Mouse (Mus musculus) embryo, embryonic 9.5 days (tissue): ENCODE measurements around the gene Guk1.

Source experiments
- DNase-seq: peaks from one replicate; pipeline ENCODE4 v3.0.0-alpha.2; 2017; ENCODE audit errors: extremely low spot score

The Guk1 gene

DNA sequence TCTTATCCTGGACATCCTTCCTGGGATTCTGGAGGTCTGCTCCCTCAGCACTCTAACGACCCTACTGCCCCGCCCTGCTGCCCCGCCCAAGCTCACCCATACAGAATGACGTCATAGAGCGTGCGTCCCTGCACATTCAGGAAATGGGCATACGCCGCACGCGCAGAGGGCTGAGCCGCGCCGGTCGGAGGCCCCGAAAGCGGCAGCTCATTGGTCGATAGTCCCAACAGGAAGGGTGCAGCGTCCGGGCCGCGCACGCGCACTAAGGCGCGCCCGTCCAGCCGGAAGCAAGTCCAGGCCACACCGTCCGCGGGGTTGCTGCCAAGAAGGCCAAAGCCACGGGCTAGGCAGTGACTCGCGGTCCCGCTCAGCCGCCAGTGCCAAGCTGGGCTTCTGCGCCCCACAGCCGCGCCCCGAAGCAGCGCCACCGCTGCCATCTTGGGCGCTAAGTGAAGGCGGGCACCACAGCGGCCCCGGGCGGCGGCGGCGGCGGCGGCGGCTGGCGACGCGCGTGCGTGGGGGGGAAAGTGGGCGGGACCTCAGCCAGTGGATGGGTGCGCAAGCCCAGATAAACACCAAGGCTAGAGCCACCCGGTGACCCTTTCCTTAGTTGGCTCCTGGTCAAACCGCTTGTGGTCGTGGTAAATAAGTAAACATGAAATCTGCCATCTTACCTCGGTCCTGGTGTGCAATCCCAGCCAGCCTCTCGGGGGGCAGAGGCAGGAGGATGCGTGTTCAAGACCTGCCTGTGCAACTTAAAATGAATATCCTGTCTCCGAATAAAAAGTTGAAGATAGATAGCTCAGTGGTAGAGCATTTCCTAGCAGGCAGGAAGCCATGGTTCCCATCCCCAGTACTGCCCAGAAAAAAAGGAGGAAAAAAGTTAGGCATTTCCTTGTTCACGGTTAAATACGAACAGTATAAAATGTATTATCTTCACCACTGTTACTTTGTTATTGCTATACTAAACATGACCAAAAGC lies 28.5 kb downstream of the Guk1 start, which contains the start of gene Iba57:
Gene Iba57 (minus strand): TSS at position 485 of the 982 bp plus-strand sequence.
- DNase-seq: peak; percentile 95

DNA sequence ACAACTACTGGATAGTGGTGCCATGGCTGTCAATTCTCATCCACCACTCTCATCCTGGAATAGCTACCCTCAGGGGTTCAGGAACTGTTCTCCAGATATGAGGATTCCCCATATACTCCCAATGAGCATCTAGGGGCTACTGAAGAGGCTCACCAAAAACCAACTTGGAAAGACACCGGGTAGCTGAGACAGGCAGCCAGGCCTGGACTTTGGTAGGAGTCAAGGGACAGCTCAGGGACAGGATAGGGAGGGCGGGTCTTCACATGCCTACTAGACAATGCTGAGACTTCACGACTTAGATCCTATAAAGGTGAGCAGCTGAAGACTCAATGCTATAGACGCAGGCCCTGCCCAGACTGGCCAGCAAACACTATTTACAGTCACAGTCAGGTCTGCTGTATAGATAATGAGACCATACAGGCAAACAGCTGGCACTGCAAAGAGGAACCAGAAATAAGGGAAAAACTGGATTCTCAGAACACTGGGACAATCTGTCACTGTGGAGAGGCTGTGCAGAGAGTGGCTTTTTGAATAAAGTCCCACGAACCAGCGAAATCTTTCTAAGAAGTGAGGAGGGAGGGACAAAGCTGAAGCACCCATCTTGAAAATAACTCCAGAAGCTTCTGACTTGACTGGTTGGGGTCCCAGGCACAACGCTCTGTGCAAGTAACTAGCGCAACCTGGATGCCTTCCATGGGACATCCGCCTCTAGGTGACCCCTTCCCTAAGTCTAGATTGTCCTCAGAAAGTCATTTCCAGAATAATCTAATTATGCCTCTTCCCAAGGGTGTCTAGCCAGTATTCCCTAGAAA lies 29.4 kb downstream of the Guk1 start:
- DNase-seq: no peak

DNA sequence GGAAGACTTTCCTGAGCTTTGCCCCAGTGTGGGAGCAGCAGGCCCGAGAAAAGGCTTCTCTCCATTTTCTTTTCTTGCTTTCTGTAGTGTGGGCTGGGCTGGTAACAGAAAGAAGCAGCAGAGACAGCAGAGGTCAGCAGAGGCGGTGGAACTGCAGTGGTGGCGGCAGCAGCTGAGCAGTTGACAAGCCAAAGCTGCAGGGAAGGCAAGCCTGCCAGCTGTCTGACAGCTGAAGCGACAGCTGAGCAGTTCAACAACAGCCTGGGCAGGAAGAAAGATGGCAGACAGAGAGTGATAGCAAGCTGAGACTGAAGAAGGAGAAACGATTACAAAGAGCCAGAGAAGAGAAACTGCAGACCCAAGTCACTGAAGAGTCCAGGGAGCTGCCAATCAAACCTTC lies 30.6 kb downstream of the Guk1 start:
- no peak for DNase-seq

DNA sequence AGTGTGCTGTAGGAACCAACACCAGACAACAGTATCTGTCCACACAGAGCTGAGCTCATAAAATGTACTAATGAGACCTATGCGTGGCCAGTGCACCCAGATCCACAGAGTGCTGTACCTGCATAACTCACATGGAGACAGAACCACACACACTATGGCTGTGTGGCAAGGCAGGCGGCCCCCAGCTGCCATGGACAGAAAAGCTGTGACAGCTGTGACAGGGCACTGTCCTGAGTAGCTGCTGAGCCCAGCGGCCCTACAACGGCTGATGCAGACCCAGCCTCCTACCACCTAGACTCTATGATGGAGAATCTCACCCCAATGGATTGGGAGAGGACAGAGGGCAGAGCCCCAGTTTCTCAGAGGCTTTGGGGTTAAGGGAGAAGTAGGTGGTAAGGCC lies 32.5 kb downstream of the Guk1 start:
- DNase-seq: no peak

DNA sequence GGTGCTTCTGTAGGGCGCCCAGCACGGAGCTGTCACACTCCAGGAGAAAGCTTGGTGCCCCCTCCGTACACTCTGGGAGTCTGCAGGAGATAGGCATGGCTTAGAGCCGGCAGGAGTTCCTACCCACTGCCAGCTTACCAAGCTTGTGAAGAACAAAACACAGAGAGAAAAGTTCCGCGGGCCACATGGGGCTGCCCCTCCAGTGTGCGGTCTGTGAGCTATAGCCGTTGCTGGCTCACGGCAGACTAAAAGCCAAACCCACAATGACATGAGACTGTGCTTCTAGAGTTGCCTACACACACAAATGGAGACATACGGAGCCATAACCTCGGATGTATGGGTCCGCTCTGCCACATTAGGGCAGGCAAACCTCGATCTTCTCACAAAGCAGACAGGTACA lies 32.9 kb downstream of the Guk1 start:
- no peak for DNase-seq

DNA sequence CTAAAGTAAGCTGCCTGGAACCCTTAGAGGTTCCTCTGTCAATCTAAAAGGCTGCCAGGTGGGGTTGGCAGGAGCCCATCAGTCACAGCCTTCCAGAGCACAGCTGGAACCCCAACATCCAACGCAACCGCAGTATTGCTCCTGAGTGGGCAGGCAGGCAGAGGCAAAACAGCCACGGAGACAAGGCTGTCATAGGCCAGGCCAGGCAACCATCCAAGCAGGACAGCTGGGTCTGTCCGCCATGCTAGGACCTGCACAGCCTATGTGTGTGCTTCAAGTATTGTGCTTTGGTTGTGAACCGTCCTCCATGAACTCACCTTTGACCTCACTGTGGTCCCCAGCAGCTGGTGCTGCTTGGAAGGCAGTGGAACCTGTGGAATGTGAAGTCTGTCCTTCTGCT lies 36.1 kb downstream of the Guk1 start:
- no peak for DNase-seq

DNA sequence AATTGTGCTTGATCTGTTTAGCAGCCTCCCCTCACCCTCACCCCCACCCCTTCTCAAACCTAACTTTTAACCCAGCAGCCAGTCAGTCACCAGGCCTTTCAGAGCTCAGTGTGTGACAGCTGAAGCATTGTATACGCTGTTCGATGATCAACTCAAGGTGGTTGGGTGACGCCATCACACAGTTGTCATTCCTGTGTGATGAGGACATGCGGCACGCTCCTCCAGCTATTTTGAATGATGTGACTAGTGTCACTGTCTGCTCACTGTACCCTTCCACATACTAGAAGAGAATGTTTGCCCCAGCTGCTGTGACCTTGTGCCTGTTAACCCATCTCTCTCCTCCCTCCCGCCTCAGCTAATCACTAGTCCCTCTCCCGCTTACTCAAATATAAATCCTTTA lies 37.8 kb downstream of the Guk1 start:
- no peak for DNase-seq

DNA sequence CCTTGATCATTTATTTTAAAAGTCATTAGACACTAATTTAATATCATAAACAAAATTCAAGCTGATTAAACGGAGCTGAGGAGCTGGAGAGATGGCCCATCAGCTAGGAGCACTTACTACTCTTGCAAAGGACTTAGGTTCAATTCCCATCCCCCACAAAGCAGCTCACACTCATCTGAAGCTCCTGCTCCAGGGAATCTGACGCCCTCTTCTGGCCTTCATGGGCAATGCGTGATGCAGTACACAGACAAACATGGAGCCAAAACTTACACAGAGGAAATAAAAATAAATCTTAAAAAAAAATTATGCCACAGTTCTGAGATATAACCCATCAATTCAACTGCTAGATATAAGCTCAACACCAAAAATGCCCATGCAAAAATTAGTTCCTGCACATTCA lies 40.3 kb downstream of the Guk1 start:
- DNase-seq: no peak

DNA sequence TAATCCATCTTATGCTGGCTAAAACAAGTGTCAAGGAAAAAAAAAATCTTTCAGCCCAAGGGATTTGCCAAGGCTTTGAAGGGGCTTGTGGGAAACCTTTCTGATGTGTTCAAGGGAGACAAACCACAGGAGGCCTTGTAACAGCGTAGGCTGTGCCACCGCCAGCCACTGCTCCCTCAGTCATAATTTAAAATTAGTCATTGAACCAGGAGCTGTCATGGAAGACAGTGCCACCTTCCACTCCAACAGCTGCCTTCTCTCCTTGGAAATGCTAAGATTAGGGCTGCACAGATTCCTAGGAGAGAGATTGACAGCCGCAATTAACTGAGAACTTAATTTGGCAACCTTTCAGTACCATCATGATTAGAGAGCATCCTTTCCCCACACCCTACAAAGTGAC lies 42.7 kb downstream of the Guk1 start:
- DNase-seq: no peak

DNA sequence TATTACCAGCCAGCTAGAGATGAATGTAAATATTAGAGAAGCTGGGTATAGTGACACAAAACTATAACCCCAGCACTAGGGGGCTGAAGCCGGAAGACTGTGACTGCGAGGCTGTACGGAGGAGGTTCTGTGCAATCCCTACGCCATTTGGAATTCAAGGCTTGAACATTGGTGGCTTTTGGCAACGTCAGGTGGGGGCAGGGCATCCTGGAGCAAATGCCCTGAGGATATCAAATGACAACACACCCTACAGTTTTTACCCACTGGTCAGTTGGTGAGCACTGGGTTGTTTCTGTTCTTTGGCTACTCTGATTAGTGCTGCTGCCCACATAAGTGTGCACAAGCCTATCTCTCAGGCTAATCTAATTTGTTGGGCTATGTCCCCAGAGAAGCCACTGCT lies 49.0 kb downstream of the Guk1 start:
- no peak for DNase-seq

DNA sequence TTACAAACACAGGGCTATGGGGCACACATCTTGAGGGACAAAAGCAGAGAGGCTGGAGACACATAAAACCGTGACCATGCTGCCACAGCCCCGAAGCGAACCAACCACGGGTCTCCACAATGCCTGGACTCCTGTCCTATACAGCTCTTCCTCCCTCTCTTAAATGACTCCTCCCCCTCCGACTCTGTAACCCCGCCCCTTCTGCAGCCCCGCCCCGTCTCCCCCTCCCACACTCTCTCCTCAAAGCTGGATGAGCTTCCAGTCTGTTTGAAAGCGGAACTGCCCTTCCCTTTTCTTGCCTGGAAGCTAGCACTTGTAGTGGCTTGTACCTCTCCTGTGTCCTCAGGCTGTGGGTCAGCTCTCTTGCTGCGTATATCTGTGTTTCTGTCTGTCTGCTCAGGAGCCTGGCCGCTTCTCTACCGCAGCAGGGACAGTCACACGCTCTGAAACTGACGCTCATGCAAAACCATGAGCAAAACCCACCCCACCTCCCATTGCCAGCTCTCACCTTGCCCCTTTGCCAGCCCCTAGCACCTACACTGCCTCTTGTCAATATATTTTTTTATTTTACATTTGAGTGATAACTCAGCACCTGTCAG lies 50.1 kb downstream of the Guk1 start:
- peak; percentile 79 for DNase-seq

DNA sequence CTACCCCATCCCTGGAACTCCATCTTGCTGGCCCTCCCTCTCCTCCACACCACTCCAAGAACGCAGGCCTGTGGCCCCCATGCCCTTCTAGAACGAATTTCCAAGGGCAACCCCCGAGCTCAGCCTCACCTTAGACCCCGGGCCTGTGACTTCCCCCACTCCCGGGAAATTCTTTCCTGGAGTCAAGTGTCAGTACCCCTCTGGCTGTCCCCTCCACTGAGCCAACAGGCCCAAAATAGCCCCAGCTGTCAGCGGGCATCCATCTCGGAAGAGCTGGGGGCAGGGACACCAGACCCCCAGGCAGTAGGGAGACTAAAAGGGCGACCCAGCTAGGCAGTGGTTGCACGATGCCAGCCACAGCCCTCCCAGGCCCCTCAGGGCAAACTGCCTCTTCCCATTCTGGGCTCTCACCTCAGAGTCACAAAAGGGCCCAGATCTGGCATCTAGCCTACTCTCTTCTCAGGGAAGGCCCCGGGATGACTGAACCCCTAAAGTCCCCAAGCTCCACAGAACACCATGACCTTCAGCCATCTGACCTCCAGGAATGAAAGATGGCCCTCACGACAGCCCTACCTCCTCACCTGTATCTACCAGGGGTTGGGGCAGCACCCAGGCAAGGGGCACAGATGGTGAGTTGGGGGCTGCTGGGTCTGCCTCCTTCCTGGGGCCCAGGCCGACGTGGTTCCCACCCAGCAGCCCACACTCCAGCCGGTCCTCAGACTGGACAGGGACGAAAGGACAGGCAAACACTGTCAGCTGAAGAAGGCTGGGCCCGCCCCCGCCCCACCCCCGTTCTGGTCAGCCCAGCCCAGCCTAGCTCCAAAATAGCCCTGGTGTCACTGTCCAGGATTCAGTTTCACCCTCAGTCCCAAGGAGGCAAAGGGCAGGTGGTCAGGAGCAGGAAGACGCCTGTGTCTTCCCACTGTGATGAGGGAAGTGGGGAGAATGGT lies 53.2 kb downstream of the Guk1 start:
- DNase-seq: no peak

DNA sequence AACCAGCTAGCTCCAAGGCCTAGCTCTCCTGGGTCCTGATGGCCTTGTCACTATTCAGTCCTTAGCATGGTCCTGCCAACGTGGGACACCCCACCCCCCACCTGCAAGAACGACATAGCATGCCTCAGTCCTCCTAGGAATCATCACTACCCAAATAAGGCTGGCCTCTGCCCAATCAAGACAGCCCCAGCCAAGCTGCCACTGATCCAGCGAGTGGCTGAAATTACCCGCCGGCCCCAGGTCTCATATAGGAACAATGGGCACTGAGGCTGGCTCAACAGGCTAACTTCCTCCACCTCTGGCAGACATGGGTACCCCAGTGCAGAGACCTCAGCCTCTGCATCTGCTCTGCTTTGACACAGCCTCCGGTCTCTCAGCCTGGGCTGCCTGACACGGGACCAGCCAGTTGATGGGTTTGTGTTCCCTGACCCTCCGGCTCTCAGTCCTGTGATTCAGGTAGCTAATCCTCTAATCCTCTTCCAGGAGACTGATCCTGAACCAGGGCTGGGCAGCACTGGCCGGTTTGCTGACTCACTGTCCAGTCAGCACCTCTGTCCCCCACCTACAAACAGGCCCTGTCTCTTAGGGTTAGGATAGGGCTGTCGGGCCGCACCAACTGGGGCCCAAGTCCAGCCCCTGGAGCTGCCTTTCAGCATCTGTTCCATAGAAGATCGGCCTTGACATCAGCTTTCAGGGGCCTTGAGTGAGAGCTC lies 54.9 kb downstream of the Guk1 start:
- no peak for DNase-seq

DNA sequence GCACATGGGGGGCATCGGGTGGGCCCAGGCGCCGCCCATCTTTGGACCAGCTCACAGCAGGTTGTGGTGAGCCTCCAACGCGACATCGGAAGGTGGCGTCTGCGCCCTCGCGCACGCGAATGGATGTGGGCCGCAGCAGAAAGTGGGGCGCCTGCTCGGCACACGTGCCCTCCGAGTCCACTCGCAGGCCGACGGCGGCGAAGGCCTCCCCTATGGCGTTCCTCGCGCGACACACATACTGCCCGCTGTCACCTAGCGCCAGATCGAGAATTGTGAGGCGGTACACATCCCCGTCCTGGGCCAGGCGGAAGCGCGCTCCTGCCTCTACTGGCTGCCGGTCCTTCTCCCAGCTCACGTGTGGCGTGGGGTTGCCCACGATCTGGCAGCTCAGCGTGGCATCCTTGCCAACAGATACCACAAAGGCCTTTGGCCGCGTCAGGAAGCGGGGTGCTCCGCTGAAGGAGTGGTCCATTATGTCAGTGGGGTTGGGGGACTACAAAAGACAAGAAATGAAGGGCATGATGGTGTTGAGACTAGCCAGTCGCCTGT lies 56.0 kb downstream of the Guk1 start, which contains the start of gene Obscn:
Gene Obscn (minus strand): TSS at position 499 of the 549 bp plus-strand sequence.
- no peak for DNase-seq

DNA sequence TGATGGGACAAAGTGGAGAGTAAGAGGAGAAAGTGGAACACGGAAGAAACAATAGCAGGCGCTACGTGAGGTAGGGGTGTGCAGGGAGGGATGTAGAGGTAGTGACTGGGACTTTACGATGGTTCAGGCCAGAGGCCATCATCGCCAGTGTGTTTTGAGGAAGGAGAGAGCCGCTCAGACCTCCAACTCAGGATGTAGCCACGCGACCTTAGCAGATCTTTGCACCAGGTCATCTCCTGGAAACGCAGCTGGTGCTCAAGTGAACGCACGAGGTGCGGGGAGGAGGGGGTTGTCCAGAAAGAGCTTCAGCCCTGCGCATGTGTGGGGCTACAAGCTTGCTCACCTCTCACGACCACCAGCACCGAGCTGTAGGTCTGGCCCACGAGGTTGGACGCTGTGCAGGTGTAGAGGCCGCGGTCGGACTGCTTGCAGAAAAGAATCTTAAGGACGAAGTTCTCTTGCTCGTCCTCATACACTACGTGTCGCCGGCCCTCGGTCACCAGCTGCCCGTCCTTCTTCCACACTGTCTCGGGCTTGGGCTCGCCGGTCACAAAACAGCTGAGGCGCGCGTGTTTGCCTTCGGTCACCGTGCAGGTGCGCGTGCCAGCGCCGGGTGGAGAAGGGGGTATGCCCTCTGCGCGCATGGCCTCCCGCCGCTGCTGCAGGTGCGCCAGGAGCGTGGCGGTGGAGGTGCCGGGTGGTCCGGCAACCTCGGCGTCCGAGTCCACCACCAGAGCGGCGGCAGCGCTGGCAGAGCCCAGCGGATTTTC lies 56.8 kb downstream of the Guk1 start:
- no peak for DNase-seq

DNA sequence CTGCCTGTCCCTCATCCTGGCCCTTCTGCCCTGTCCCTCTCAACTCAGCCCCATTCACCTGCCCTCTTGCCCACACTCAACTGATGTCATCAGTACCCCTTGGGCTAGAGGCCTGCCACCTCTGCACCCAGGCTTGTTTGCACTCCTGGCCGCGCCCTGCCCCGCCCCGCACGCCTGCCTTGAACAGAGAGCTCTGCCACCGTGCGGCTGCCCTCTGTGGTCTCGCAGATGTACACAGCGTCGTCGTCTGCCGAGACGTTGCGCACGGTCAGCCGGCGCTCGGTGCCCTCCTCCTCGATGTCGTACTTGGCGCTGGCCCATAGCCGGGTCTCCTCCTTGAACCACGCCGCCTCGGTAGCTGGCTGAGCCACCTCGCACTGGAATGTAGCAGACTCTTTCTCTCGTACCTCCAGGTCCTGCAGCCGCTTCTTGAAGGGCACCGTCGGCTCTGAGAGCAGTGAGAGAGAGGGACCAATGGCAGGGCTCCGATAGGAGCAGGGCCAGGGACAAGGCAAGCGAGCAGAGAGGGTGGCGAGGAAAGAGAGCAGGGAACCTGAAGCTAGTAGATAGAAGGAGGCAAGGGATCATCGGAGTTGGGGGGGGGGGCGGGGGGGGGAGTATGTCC lies 57.5 kb downstream of the Guk1 start:
- no peak for DNase-seq
